Mouse (Mus musculus) intestine, embryonic 14.5 days (tissue): Measurements from ENCODE around the gene Otop3. TPM values are rescaled to one million over a fixed set of nuclear protein-coding genes. Genes with fewer than 3 reads are reported as not detected.
A peak's percentile ranks its signal among the peaks of the same experiment; 100 is the strongest.

Source experiments
- ATAC-seq: fragments of 200-750 bp; cut with Nextera tagmentation; replicated peaks from 2 replicates; pipeline ENCODE4 v1.8.0; 2017; ENCODE audit warnings: low read depth, moderate number of reproducible peaks, moderate TSS enrichment, moderate library complexity; ENCODE audit not compliant: low FRiP score, low TSS enrichment
- DNase-seq: peaks from one replicate; pipeline ENCODE4 v3.0.0-alpha.2; 2018; ENCODE audit warnings: low spot score
- H3K27ac ChIP-seq: fragments of 300-500 bp; sonication (generic); 2 replicates; pipeline ENCODE4 v1.5.1; 2014; ENCODE audit warnings: low read depth, mild to moderate bottlenecking, control low read depth
- H3K27me3 ChIP-seq: fragments of 300-500 bp; sonication (generic); replicated peaks from 2 replicates; pipeline ENCODE4 v1.6.1; 2014; ENCODE audit warnings: low read length, control low read depth; ENCODE audit not compliant: control insufficient read depth, insufficient read depth
- H3K36me3 ChIP-seq: fragments of 300-500 bp; sonication (generic); 2 replicates; pipeline ENCODE4 v1.6.1; 2014; ENCODE audit warnings: low read length, control low read depth; ENCODE audit not compliant: control insufficient read depth, insufficient read depth
- H3K4me1 ChIP-seq: fragments of 300-500 bp; sonication (generic); replicated peaks from 2 replicates; pipeline ENCODE4 v1.6.1; 2014; ENCODE audit warnings: low read length, control low read depth, mixed read lengths; ENCODE audit not compliant: control insufficient read depth, insufficient read depth
- H3K4me2 ChIP-seq: fragments of 300-500 bp; sonication (generic); 2 replicates; pipeline ENCODE4 v1.6.1; 2014; ENCODE audit warnings: low read length
- H3K4me3 ChIP-seq: fragments of 300-500 bp; sonication (generic); 2 replicates; pipeline ENCODE4 v1.5.1; 2014; ENCODE audit warnings: low read depth, low read length, control low read depth, mixed read lengths
- H3K9ac ChIP-seq: fragments of 300-500 bp; sonication (generic); 2 replicates; pipeline ENCODE4 v1.6.1; 2014; ENCODE audit warnings: mild to moderate bottlenecking, low read length
- H3K9me3 ChIP-seq: fragments of 300-500 bp; sonication (generic); 2 replicates; pipeline ENCODE4 v1.6.1; 2016; ENCODE audit warnings: low read length, control low read depth; ENCODE audit not compliant: control insufficient read depth
- WGBS: fragments of 180-500 bp; shearing (Covaris S2); extraction: QIAGEN DNeasy Blood & Tissue Kit; methylation state at CpG from one replicate; pipeline ENCODE4 v1.1.7; 2014; 5-methylcytosine and 5-hydroxymethylcytosine counted together
- polyA plus RNA-seq: library from polyadenylated mRNA; unstranded; fragments of >200 nt; fragmentation: Nextera tagmentation; extraction: Ambion mirVana; gene quantifications from 2 replicates; pipeline ENCODE4 v1.2.1, GENCODE M21; 2014

The Otop3 gene
- polyA plus RNA-seq, 1 experiment from 2014 or later = 0.65 TPM

GRCm38 (mm10) chr11:115292631-115293375 is 41.7 kb upstream of the Otop3 start:
- Histone ChIP-seq H3K27ac (peak overlapping the region; percentile 18), H3K9ac (no peak overlapping the region), H3K36me3 (no peaks in the 10 kb centered on the region), H3K4me3 (no peak overlapping the region), H3K4me1 (peaks cover 9% of the 10 kb centered on the region), H3K27me3 (peaks cover 13% of the 10 kb centered on the region), H3K9me3 (no peaks in the 10 kb centered on the region), H3K4me2 (peak overlapping the region; percentile 18; the same call in 1 of the 2 replicates)
- 0 out of 2 replicates have a peak, but pooled peaks have one; percentile 9 for ATAC-seq
- WGBS = 49% methylated on average over 14 of the region's 14 CpGs
- peak; percentile 56 for DNase-seq

DNA sequence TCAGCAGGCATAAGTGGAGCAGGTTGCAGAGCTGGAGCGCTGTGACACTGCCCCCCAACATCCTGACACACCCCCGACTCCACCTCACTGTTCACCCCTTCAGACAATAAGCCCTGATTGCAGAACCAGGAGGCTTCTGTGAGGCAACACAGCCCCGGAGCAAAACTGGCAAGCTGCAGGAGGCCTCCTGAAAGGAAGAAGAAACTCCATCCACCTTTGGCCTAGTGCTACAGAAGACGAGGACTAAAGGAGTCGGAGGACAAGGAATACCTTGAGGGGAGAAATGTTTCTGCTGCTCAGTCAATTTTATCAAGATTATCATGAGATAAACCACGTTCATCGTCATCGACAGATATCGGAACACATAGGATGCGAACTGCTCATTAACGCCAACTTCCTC is 38.6 kb upstream of the Otop3 start:
- no peak overlapping the region for H3K27ac ChIP-seq

DNA sequence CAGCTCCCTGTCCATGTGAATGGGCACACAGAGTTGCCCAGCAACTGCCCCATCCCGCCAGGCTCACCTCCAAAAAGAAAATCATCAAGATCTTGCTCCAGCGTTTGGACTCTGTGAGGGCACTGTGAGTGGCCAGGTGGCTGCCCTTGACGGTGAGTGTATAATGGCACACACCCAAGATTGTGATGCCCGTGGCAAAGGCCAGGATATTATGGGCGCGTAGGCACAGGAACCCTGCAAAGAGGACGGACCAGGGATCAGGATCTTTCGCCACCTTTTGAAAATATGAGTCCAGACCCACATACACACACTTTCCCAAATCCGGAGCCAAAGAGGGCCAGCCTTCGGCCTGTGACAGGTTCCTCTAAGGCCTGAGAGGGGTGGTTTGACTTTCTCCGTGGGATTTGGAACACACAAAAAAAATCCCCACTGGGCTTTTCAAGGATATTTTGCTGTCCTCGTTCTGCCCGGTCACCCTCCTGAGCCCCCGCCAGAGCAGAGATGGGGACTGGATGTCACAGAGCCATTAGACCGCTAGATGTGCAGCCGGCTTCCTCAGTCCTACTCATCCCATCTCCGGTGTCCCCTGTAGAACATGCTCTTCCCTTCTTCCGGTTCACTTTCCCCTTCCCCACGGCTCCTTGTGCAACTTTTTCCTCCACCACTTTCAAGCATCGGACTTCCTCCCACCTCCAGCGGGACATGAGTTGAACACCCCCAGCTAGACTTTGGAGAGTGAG is 37.9 kb upstream of the Otop3 start:
- Histone ChIP-seq H3K9ac (peak overlapping the region; percentile 36), H3K27ac (no peak overlapping the region), H3K4me3 (peak overlapping the region; percentile 39), H3K36me3 (no peaks in the 10 kb centered on the region), H3K4me2 (peak overlapping the region; percentile 73), H3K4me1 (no peaks in the 10 kb centered on the region; the same call in none of the 2 replicates), H3K9me3 (no peaks in the 10 kb centered on the region), H3K27me3 (peaks cover 19% of the 10 kb centered on the region)
- DNase-seq = peak; percentile 55
- no peak for ATAC-seq
- 55% methylated on average over 21 of the region's 21 CpGs for WGBS

More for the DNA sequence above, 38.6 kb upstream of the Otop3 start:
- Histone ChIP-seq H3K4me2 (no peak overlapping the region), H3K4me1 (no peaks in the 10 kb centered on the region; the same call in none of the 2 replicates), H3K36me3 (no peaks in the 10 kb centered on the region), H3K9ac (no peak overlapping the region), H3K4me3 (no peak overlapping the region), H3K27me3 (peaks cover 19% of the 10 kb centered on the region), H3K9me3 (no peaks in the 10 kb centered on the region)
- DNase-seq = no peak
- 90% methylated on average over 11 of the region's 11 CpGs for WGBS
- ATAC-seq = no peak

DNA sequence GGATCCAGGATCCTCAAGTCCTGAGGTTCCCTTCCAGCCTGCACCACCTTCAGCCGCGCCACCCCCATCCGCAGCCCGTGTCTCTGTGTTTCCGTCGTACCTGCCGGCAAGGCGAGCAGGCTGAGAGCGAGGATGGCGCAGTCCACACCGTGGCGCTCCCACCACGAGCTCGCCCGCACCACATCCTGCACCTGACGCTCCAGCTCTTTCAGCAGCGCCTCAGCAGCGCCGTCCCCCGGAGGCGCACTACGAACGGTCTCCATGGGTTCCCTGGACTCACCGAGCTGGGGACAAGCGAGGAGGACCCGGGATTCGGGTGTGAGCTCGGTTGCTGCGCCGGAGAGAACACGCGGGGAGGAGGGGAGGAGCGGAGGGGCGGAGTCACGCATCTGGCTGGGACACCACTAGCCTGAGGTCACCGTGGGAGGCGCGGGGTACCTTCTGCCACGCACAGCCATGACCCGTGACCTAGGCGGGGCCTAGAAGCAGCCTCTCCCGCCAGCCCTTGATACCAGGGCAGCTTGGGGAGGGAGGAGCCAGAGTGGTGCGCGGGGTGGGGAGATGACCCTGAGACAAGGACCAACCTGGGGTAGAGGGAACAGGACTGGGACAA is 37.2 kb upstream of the Otop3 start, which contains the start of gene Fads6:
TSS of gene Fads6 (minus strand) at position 450 of the 613 bp plus-strand sequence.
- peak within 1 kb of the TSS; percentile 39 for H3K4me3 ChIP-seq
- 1% methylated on average over 44 of the region's 44 CpGs for WGBS
- no peaks in the 10 kb centered on the region for H3K9me3 ChIP-seq
- H3K27me3 ChIP-seq = peaks cover 19% of the 10 kb centered on the region
- H3K9ac ChIP-seq = peak within 1 kb of the TSS; percentile 36
- peak; percentile 66 for ATAC-seq
- peak; percentile 77 for DNase-seq
- no peaks in the 10 kb centered on the region; the same call in none of the 2 replicates for H3K4me1 ChIP-seq
- no peak within 1 kb of the TSS for H3K27ac ChIP-seq
- no peaks in the 10 kb centered on the region for H3K36me3 ChIP-seq
- peak within 1 kb of the TSS; percentile 73 for H3K4me2 ChIP-seq

GRCm38 (mm10) chr11:115298160-115298559 is 36.4 kb upstream of the Otop3 start:
- Histone ChIP-seq H3K4me2 (no peak overlapping the region), H3K27me3 (peaks cover 19% of the 10 kb centered on the region), H3K9ac (no peak overlapping the region), H3K4me1 (no peaks in the 10 kb centered on the region; the same call in none of the 2 replicates), H3K36me3 (no peaks in the 10 kb centered on the region), H3K4me3 (no peak overlapping the region), H3K27ac (no peak overlapping the region), H3K9me3 (no peaks in the 10 kb centered on the region)
- ATAC-seq (no peak), DNase-seq (no peak)
- 77% methylated on average over 8 of the region's 8 CpGs for WGBS

GRCm38 (mm10) chr11:115300745-115301144 is 33.8 kb upstream of the Otop3 start:
- no peak for DNase-seq
- H3K9ac ChIP-seq = no peak overlapping the region
- H3K36me3 ChIP-seq = no peaks in the 10 kb centered on the region
- no peak overlapping the region for H3K27ac ChIP-seq
- H3K9me3 ChIP-seq = no peaks in the 10 kb centered on the region
- WGBS = 88% methylated on average over 4 of the region's 4 CpGs
- H3K4me2 ChIP-seq = no peak overlapping the region
- H3K27me3 ChIP-seq = peaks cover 19% of the 10 kb centered on the region
- ATAC-seq = no peak
- no peak overlapping the region for H3K4me3 ChIP-seq
- H3K4me1 ChIP-seq = no peaks in the 10 kb centered on the region; the same call in 1 of the 2 replicates

DNA sequence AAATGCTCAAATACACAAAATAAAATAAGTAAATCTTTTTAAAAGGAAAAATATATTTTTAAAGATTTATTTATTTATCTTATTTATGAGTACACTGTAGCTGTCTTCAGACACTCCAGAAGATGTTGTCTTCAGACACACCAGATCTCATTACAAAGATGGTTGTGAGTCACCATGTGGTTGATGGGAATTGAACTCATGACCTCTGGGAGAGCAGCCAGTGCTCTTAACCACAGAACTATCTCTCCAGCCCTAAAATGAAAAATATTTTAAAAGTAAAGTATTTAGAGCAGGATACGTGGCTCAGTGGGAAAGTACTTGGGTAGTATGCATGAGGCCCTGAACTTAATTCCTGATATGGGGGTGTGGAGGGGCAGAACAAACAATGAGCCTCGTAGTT is 33.2 kb upstream of the Otop3 start:
- 87% methylated on average over 2 of the region's 2 CpGs for WGBS
- Histone ChIP-seq H3K4me1 (no peaks in the 10 kb centered on the region; the same call in 1 of the 2 replicates), H3K9ac (no peak overlapping the region), H3K27ac (no peak overlapping the region), H3K4me2 (no peak overlapping the region), H3K27me3 (peaks cover 18% of the 10 kb centered on the region), H3K36me3 (no peaks in the 10 kb centered on the region), H3K4me3 (no peak overlapping the region), H3K9me3 (no peaks in the 10 kb centered on the region)
- ATAC-seq = no peak
- no peak for DNase-seq

DNA sequence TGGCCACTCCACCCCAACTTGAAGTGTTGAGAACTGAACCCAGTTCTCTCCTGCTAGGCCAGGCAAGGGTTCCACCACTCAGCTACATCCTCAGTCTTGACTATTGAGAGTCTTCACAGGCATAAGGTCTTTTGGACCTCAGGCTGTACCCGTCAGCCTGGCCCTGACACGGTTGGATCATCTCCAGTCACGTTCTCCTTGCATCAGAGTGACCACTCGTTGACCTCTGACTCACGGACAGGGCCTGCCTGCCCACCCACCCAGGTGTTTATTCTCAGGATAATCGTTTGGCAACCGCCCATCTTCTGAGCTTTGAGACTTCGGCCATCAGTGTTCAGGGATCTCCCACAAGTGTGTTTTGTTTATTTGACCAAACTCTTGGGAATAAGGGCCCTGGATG is 31.4 kb upstream of the Otop3 start:
- Histone ChIP-seq H3K4me2 (no peak overlapping the region), H3K27ac (no peak overlapping the region), H3K4me1 (no peaks in the 10 kb centered on the region), H3K36me3 (no peaks in the 10 kb centered on the region), H3K9me3 (no peaks in the 10 kb centered on the region), H3K27me3 (peaks cover 2% of the 10 kb centered on the region; the same call in 1 of the 2 replicates), H3K9ac (no peak overlapping the region), H3K4me3 (no peak overlapping the region)
- ATAC-seq = no peak
- WGBS = 31% methylated on average over 8 of the region's 8 CpGs
- DNase-seq = no peak
